Mouse (Mus musculus) naive thymus-derived CD4-positive, alpha-beta T cell, adult 2 months (primary cell): ENCODE data around the gene Tmub1.

Experiments used
- DNase-seq: peaks from one replicate; pipeline ENCODE4 v3.0.0-alpha.2; 2011; ENCODE audit warnings: low read depth

Gene Tmub1

DNA sequence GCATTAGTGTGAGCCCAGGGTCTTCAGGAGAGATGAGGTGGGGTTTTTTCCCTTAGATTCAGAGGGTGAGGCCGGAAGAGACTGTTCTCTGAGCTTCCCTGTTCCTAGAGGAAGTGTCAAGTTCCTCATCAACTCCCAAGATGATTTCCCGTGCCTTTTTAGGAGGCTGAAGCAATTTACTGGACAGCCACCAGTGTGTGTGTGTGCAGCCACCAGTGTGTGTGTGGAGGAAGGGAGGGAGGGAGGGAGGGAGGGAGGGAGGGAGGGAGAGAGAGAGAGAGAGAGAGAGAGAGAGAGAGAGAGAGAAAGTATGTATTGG is 6.3 kb upstream of the Tmub1 start:
- DNase-seq, result no peak

DNA sequence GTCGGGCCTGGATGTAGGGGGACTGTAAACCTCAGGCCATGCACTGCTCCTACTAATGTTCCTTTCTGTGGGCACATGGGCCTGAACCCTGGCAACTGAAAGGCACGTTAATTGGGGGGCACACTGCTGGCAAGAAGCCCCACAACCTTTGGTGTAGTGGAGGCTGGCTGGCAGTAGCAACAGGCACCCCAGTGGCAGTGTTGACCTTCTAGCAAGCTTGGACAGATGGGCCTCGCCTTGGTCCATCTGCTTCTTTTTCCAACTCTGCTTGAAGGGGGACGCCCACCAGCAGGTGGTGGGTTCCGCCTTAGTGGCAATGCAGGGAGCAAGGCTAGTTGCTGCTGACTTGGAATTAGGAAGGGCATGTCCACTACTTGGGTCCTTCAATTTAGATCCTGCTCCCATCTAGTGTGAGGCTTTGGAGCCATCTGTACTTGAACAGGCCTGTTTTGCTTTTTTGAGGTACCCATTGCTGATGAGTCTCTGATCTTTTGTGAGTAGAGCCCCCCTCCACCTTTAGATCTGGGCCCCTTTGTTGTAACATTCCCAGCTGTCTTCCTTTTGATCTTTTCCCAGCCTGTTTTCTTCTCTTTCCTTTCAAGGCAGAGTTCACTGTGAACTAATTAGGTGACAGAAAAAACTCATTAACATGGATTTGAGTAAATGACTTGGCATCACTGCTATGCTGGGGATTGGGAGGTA is 5.8 kb upstream of the Tmub1 start:
- no peak for DNase-seq

DNA sequence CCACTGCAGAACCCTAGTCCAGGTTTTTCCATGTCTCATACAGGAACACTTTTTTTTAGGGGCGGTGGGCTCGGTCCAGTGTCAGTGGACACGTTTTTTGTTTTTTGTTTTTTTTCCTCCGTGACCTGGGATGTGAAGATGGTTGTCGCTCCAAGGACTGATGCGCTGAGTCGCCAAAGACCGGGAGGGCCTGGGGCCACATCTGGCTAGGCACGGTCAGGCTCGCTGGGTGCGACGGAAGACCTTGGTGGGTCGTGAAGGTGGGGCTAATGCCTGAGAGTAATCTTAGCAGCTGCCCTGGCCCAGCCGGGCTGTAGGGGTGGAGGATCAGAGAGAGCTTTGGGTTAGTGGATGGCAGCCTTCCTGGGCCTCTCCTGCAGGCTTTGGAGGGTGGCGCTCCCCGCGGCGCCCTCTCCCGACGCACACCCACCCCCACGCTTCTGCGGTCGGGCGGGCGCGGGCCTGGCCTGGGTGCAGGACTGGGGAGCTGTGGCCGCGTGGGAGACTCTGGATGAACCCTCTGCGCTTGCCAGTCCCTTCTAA is 5.1 kb upstream of the Tmub1 start:
- DNase-seq, result no peak

DNA sequence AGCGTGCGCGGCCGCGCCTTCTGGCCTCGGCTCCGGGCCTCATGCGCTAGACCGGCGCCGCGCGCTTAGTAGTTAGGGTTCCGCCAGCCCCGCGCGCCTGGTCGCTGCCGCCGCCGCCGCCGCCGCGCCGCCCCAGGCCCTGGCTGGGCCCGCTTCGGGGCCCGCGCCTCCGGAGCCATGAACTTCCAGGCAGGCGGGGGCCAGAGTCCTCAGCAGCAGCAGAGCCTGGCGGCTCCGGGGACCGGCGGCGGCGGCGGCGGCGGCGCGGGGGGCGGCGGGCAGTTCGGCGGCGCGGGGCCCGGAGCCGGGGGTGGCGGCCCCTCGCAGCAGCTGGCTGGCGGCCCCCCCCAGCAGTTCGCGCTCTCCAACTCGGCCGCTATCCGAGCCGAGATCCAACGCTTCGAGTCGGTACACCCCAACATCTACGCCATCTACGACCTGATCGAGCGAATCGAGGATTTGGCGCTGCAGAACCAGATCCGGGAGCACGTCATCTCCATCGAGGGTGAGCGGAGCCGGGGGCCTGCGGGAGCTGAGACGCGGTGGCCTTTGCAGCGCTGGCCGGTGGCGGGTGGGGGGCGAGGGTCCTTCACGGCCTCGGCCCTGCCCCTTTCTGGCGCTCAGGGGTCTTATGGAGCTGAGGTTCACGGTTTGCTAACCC is 4.5 kb upstream of the Tmub1 start, which contains the start of gene Agap3:
TSS of gene Agap3 (plus strand) at position 148 of the 661 bp plus-strand sequence.
- DNase-seq, result peak; percentile 62

DNA sequence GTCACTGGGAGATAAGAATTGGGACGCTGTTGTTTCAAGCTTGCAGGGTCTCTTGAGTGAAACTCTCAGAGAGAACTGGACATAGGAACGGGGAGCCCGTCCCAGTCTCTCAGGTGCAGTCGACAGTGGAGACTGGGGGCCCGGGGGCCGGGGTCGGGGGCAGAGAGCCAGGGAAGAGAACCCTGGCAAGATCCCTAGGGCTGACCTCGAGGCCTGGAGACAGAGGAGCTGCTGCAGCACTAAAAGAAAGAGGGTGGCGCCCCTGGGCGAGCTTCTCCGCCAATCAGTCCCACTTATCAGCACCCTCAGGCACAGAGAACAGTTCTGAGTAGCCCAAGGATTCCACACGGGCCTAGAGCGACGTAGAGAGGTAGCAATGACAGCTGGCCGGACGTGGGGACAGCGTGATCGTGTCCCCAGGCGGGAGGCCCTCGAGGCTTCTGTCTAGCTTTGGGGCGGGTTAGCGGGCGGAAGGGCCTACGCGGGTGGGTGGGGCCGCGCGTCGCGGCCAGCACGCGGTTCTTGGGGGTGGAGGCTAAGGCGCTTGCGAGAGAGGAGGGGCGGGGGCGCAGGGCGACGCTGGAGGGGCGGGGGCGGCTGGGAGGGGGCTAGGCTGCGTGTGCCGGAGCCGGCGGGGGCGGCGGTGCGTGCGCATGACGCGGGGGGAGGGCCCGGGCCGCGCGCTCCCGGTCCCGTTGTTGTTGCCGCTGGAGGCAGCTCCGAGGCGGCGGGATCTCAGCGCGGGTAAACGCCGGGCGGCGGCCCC is 3.8 kb upstream of the Tmub1 start:
- DNase-seq, result peak; percentile 92

DNA sequence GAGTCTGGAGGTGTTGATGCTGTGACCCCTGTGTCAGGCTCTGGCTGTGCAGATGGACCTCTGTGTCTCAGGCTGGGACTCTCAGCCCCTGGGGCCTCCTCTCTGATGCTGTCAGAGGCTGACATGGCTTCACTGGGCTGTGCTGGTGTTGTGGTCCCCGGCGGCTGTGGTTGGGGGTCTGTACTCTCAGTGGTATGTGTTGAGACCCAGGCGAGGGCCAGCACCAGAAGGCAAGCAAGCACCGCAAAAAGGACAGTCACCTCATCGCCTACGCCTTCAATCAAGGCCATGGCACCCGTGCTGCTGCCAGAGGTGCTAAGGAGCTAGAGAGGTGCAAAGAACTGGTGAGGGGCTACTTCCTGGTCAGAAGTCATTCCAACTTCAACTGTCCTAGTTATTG is 1.0 kb downstream of the Tmub1 start:
- DNase-seq, result no peak

DNA sequence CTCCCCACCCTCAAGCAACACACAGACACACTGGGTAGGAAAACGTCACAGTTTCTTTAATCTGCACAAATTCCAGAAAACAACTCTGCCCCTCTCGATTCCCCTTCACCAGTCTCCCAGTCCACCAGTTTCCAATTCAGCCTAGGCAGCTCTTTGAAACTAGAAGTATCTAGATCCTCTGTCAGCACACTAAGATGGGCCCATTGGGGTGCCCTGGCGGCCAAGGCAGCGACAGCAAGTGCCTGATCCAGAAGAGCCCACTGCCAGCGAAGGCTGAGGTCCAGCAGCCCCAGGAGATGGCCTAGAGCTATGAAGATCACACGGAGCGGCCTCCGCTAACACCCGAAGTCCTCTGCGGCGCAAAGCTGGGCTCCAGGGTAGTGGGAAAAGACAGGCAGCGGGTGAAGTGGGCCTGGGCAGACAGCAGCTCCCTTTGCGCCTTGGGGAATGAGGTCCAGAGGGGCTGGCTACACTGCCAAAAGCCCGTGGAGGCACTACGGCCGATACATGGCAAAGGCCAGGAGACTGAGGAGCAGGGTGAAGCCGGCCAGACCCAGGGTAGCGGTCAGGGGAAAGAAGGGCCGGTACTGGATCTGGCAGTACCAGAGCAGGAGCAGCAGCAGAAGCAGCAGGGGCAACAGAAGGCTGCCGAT is 2.1 kb downstream of the Tmub1 start:
- no peak for DNase-seq

DNA sequence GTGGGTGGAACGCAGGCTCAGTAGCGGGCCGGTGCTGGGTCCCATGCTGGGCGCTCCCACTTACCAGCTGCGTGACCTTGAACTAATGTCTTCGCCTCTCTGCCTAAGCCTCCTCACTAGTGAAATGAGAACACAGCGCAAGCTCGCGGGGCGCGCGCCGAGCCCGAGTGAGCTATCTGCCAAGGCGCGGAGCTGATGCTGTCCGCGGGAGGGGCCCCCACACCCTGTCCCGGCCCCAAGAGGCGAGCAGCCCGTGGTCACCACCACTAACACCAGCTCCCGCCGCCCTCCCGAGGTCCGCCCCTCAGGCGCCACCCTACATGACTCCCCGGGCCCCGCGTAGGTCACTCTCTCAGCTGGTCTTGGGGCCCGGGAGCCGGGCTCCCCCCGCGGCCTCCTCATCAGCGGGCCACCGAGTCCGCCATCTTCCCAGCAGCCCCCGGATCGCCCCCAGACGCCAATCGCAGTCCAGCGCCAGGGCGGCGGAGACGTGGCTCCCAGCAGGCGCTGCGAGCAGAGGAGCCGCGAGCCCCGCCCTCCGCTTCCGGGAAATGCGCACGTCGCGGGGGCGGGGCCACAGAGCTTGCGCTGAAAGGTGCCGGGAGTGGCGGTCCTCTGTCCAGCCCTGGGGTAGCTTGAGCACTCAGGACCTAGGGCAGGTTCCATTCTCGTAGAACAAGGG is 2.8 kb downstream of the Tmub1 start, which contains the start of gene Fastk:
TSS of gene Fastk (minus strand) at position 542 of the 682 bp plus-strand sequence.
- peak; percentile 92 for DNase-seq

DNA sequence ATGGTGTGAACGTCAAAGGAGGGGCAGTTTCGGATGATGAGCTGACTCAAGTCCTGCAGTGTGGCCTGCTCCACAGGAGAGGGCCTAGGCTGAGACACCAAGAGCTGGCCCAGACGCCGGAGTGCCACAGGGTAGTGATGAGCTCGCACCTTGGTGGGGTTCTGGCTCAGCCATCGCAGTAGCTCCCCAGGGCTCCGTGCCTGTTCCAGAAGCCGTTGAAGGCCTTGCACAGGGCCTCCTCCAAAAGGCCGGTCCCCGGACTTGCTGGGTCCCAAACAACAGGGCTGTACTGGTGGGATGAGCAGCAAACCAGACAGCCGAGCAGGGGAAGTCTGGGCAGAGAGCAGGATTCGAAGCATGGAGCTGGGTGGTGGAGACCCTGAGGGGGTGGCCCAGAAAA is 3.7 kb downstream of the Tmub1 start:
- DNase-seq, result no peak

DNA sequence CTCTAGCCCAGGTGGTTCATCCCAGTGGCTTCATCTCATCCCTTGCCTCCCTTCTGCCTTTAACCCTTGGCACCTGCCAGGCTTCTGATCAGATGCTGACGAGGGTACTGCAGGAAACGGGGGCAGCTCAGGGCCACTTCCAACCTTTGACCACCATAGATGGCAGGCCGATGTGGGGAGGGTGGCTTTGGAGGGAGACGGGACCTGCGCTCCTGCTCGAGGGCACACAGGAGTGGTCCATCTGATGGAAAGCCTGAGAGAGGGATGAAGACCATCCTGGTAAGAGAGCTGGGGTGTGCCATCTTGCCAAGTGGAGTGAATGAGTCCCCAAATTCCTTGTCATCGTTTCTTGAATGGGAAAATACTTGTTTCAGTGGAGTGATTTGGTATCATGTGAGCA is 4.5 kb downstream of the Tmub1 start:
- DNase-seq, result no peak

DNA sequence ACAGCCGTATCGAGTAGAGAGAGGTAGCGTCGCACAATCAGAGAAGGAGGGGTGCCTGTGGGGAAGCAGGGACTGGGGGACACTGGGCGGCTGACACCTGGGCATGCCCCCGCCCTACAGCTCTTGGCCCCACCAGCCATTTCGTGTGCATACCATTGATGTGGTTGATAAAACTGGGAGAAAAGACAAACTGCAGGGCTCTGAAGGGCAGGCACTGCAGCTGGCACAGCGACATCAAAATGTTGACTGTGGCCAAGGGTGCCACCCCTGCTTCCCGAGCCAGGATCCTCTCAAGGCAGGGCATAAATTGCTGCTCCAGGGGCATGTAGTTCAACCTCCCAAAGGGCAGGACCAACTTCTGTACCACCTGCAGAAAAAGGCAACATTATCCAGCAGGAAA is 5.6 kb downstream of the Tmub1 start:
- no peak for DNase-seq

DNA sequence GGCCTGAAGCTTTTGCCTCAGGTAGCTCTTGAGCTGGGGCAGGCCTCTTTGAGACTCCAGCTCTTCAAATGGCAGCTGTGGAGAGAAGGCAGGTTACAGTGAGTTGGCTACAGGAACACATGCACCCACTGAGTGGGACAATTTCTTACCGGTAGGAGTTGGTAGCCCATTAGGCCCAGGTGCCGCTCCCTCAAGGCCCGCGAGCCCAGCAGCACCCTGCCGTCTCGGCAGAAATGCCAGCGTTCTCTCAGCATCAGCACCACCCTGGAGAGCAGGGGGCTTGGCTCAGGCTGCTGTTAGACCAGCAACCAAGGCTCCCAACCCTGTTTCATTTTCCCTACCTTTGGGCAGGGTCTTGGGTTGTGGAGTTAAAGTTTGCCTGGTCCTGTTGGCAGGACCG is 6.5 kb downstream of the Tmub1 start:
- no peak for DNase-seq

DNA sequence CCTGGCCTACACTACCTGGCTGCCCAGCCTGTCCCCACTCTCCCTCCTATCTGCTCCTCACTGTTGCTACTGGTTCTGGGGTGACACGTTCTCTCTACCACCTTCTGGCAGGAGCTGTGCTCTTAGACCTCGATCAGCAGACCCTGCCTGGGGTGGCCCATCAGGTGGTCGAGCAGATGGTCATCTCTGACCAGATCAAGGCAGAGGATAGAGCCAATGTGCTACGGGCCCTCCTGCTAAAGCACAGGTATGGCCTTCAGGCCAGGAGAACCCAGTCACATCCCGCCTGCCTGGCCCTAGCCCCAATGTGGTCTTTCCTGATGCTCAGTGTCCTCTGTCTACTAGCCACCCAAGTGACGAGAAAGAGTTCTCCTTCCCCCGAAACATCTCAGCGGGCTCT is 13.7 kb downstream of the Tmub1 start:
- no peak for DNase-seq

DNA sequence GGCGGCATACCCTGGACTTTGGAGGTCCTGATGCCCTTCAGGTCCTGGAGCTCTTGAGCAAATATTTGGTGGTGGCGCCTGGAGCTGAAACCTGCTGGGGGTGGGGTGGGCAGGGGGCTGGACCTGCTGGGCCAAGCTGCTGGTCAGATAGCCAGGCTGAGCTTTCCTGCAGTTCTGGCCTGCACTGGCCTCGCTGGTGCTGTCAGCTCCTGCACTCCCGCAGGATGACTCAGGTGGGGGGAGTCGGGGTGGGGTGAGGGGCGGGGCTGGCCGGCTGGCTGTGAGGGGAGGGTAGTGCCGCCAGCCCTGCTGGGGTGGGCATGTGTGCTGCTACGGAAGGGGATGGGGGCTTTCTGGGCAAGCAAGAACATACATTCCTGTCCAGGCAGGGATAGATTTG is 19.1 kb downstream of the Tmub1 start:
- no peak for DNase-seq

DNA sequence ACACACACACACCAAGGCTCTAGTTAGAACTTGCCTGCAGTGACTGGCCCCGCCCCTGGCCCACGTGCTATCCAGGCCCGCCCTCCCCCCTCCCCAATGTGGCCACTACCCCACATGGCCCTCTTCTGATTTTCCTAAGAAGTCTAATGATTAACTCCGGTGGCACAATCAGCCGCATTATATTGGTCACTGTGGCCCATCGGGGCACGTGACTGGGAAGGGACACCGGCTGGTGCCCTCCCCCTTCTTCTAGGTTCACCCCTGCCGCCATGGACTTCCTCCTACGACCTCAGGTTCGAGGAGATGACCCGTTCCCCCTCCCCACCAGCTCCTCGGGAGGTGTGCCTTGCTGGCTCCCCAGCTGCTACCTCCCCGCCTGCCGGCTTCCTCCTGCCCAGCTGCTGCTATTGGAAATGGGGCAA is 19.7 kb downstream of the Tmub1 start:
- DNase-seq, result no peak

DNA sequence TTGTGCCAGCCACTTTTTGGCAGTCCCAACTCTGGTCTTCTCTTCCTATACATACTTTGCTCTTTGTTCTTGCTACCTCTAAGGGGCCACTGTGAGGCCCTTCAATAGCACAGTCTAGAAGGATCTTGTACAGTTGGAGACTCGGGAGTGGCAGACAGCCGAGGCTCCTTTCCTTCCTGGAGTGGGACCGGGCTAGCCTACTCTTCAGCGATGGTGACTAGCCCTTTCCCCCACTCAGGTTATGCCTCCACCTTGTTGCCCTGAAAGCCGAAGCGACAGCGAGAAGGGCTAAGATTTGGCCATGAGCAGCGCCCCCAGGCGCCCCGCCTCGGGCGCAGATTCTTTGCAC is 20.4 kb downstream of the Tmub1 start:
- no peak for DNase-seq

DNA sequence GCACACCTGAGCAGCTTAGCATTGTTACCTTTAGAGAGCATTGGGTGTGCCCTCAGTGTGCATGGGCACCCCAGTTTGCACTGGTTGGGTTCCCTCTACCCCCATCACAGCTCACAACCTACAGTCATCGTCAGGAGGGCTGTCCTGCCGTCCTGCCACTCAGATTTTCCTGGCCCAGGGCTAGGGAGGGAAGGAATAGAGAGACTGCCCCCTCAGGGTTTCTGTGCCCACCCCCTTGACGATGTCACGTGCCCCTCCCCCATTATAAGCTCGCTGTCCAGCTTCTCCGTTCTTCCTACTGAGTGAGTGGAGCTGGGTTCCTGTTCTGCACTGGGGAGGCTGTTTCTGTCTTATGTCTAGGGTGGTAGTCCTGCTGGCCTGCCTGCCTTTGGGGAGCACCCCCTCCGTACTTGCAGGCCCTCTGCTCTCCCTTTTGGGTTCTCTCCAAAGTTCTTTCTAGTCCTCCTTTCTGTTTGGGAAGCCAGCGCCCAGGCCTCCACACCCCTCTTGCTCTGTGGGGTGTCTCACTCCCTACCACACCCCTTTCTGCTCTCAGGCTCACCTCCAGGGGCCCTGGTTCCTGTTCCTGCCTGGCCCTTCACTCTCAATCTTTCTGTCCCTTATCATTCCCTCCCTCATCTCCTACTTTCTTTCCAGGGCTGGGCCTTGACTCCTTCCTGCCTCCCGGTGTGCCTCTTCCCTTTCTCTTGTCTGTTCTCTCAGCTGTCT is 20.9 kb downstream of the Tmub1 start:
- DNase-seq, result no peak

DNA sequence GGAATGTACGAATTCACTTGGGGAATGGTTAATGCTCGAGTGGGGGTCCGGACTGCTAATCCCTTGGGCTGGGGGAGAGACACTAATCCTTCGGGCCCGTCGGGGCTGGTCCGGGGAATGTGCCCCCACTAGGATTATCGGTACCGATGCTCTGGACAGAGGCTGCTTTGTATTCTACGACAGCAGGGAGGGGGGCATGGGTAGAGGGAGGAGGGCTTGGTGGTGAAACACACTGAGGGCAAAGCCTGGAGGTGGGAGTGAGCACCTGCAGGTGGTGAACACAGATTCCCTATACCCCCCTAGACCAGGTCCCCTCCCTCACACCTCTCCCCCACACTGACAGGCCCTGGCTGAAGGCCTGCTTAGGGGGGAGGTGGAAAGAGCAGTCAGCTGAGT is 21.6 kb downstream of the Tmub1 start:
- no peak for DNase-seq

DNA sequence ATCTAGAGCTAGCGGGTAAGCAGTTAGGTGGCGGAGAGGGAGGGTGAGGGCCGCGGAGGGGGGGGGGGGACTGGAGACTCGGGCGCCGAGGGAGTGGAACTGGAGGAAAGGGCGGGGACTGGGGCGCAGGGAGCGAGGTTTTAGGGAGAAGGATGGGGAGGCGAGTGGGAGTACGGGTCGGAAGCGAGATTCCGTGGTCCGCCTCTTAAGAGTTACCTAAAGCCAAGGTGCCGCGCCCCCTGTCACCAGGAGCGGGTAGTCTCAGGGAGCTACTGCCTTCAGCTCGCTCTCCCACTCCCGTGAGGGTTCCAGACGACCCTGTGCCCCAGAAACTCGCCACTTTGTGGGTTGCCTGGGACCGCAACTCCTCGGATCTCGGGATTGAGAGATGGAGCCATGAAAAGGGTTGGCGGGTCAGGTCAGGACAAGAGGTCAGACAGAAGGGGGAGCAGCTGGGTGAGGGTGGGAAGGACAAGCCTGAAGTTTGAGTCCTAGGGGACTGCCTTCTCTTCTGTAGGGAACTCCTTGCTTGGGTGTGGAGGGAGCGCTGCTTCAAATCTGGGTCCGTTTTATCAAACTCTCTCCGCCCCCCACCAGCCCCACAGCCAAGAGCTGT is 22.1 kb downstream of the Tmub1 start:
- no peak for DNase-seq

DNA sequence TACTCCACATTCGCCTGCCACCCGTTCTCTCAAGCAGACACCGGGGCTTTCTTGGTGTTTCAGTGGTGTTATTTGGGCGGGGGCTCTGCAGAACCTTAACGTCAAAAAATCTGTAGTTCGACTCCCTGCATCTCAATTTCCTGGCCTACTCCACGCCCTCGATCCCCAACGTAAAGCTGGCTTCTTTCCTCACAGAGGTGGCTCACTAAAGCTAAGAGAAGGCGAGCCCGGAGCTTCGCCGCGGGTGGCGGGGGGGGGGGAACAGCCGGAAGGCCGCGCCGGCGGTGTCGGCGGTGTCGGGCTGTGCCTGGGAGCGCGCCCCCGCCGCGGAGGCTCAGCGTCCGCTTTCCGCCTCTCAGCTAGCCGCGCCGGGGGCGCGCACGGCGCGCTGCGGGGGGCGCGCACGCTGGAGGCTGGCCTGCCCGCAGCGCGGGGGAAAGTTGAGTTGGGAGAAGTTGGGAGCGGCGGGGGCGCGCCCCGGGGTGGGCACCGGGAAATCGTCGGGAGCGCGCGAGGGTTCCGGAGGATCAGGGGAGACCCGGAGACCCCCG is 22.7 kb downstream of the Tmub1 start:
- DNase-seq, result peak; percentile 92
